Mouse (Mus musculus) erythroblast, embryonic 14.5 days (primary cell): ENCODE measurements around the gene Tiam1.

Source experiments
- GATA1 ChIP-seq: IDR thresholded peaks from 2 replicates; pipeline ENCODE4 v1.6.1; 2012; ENCODE audit warnings: low read length, inconsistent platforms, mixed read lengths
- TAL1 ChIP-seq: IDR thresholded peaks from 3 replicates; pipeline ENCODE4 v1.6.1; 2012; ENCODE audit warnings: low read length, inconsistent platforms, mixed read lengths

- TF ChIP-seq GATA1 (no peak), TAL1 (no peak)
Observed at GRCm38 (mm10) chr16:89946816-89947215, 196.8 kb downstream of the Tiam1 start.
